Mouse (Mus musculus) adrenal gland, adult 10 weeks (tissue): ENCODE measurements around the gene Atg13. TPM values are rescaled to one million over a fixed set of nuclear protein-coding genes. Genes with fewer than 3 reads are reported as not detected.

Source experiments
- polyA plus RNA-seq: library from polyadenylated mRNA; stranded (reverse); fragments of 350-450 nt; fragmentation: Illumina TruSeq; extraction: RNeasy Lipid Tissue Mini Kit (QIAGEN cat#74804); gene quantifications from one replicate; pipeline ENCODE4 v1.2.3, GENCODE M21; 2014; ENCODE audit warnings: low read depth, low replicate concordance

Gene Atg13
- 37.1 TPM for polyA plus RNA-seq

DNA sequence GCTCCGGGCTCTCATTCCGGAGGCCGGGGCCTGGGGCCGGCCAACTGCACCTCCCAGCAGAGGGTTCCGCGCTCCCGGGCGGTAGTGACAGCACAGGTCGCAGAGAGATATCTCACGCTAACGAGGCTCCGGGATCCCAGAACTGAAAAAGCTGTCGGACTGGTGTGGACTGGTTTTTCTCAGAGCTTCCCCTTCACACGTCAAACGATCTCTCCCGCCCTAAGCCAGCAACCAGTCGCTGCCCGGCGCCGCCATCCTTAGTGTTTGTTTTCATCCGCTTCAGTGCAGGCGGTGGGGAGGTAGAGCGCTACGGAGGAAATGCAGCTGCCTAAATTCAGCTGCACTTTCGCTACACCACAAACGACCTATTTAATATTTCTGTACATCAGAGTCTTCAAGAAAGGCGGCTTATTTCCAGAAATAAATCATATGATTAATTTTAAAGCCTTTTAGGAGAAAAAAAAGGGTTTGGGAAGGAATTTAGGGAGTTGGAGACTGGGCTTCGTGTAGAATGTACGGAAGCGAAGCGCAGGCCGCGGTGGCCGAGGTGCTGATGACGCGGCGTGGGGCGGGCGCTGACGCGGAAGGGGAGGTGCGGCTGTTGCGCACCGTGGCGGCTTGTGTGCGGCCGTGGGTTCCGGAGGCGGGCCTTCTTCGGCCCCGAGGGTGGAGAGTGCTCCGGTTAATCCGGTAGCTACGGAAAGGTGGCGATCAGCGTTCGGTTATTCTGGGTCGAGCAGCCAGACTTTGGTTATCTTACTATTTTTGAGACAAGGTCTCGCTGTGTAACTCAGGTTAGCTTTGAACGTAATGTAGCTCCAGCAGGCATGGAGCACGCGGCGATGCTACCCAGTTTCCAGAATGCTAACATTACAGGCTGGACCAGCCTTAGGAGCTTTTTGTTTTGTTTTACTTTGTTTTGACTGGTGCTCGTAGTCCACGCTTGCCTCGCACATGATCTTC is at the start of gene Atg13, which contains the start of gene Harbi1:
Gene Atg13, minus strand, starts transcription at position 305 of the 963 bp plus-strand sequence.
Gene Harbi1, plus strand, starts transcription at position 581 of the 963 bp plus-strand sequence.

DNA sequence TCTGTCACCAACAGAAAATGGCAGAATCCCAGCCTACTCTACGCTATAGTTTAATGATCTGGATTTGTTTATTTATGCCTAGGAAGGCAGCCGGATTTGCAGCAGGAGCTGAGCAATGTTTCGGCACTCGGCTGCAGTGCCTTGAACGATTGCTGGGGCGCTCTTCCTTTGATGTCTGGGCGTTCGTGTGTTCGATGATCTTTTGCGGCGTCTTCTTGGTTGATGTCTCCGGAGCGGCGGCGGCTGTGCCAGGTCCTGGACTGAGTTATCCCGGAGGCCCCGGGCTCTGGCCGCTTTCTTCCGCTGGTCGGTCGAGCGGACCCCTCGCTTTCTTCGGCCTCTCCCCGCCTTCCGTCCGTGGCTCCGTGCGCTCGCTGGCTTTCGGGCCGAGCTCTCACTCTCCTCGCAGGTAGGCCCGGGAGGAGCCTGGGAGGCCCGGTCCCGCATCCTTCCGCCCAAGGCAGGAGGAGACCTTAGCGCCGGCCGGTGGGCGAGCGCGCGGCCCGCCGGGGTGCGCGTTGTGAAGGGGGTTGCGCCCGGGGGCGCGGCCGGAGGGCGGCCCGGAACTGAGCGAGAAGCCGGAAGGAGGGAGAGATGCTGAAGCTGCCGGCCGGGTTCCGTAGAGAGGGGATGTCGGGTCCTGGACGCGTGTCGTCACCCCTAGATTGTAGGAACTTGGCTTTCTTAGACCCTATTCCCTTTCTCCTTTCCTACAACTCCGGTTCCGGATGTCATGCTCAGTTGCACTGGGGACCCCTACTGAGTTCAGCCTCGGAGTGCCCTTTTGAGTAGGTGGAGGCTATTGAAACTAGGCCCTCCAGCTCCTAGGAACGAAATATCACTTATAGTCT is 19.8 kb upstream of the Atg13 start, which contains the start of gene Ambra1:
Gene Ambra1, plus strand, starts transcription at position 164 of the 851 bp plus-strand sequence.

DNA sequence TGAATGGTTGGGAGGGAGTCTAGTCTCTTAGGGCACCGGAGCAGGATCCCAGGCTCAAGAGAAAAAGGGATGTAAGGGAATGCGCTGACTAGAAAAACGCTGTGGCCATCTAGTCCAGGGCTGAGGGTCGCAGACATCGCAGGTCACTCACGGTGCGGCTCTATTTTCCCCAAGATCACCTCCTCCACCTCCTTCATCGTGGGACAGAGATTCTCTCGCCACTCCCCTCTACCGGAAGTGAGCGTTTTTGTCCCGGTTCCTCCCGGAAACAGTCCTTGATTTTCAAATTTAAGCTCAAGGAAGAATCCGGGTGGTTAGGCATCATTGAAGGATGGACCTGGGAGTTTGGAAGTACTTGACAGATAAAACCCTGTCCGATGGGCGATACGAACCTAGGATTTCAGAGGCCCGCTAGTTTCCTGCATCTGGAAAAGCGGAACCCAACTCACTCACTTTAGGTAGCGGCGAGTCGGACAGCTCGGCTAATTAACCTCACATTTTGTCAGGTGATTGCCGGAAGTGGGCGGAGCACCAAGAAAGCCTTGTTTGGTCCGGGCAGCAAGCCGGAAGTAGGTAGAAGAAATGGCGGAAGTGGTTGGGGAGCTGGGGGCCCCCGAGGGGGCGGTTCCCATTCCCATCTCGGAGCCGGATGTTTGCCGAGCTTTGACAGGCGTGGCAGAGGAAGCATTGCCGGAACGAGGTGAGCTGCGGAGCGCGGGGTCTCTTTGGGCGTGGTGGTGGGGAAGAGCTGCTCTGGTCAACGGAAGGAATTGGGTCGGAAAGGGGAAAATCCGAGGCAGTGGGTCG is 60.6 kb downstream of the Atg13 start, which contains the start of the genes Zfp408 and Arhgap1:
Gene Zfp408, minus strand, starts transcription at position 239 of the 807 bp plus-strand sequence.
Gene Arhgap1, plus strand, starts transcription at position 308 of the 807 bp plus-strand sequence.

DNA sequence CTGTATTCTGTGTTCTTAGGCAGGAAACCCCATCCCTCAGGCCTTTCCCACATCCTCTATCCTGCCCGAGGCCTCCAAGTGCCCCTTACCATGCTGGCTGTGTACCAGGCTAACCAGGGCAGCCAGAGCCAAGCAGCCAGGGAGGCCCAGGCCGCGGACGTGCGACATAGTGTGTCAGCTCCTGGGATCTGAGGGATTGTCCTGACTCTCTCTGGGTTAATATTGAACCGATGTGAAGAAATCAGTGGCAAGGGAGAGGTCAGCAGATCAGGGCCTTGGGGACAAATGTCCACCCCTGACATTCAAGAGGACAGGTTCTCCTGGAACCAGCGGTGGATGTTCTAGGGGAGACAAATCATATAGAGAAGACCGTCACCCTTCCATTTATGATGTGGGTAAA is 74.1 kb downstream of the Atg13 start, which contains the start of gene F2:
Gene F2, minus strand, starts transcription at position 186 of the 400 bp plus-strand sequence.

Other genes starting within 250 kb of the Atg13 start
- 76.6 TPM for gene Ckap5, start 183.8 kb downstream of the Atg13 start, polyA plus RNA-seq
- not detected for gene F2, start 74.2 kb downstream of the Atg13 start, polyA plus RNA-seq
- 3.7 TPM for gene Zfp408, start 60.8 kb downstream of the Atg13 start, polyA plus RNA-seq
- 17.2 TPM for gene Arhgap1, start 60.7 kb downstream of the Atg13 start, polyA plus RNA-seq
- 19.7 TPM for gene Harbi1, start 276 bp upstream of the Atg13 start, polyA plus RNA-seq
- gene Ambra1, start 19.6 kb upstream of the Atg13 start, polyA plus RNA-seq = 5.8 TPM
- gene Chrm4, start 216.7 kb upstream of the Atg13 start, polyA plus RNA-seq = not detected
- not detected for gene Mdk, start 221.7 kb upstream of the Atg13 start, polyA plus RNA-seq
- not detected for gene Gm9821, start 235.1 kb upstream of the Atg13 start, polyA plus RNA-seq